Mouse (Mus musculus): ENCODE results near the gene Kdm4c. TPM values are rescaled to one million over a fixed set of nuclear protein-coding genes. Genes with fewer than 3 reads are reported as not detected.

The Kdm4c gene
- polyA plus RNA-seq, 1 experiment from 2014 or later: 14.3 TPM

Other genes starting within 250 kb of the Kdm4c start
- gene Frmd3, start 229.1 kb upstream of the Kdm4c start, polyA plus RNA-seq (2015; fragmentation: Nextera tagmentation; extraction: Ambion mirVana): 3.3 and 3.8 TPM in 2 replicates

All from embryonic facial prominence, embryonic 13.5 days (tissue).